Mouse (Mus musculus): ENCODE results near the gene Acer2. TPM values are rescaled to one million over a fixed set of nuclear protein-coding genes. Genes with fewer than 3 reads are reported as not detected.

Acer2 gene
- polyA plus RNA-seq, 1 experiment from 2014 or later, result 19.0 TPM

Other genes starting within 250 kb of the Acer2 start
- gene Plin2, start 204.3 kb upstream of the Acer2 start, polyA plus RNA-seq (2016; fragmentation: Nextera tagmentation; extraction: Ambion mirVana), result 62.3 and 62.4 TPM in 2 replicates
- gene Dennd4c, start 125.8 kb upstream of the Acer2 start, polyA plus RNA-seq (2016; fragmentation: Nextera tagmentation; extraction: Ambion mirVana), result 6.0 and 6.7 TPM in 2 replicates
- 477 and 478 TPM in 2 replicates for gene Rps6, start 17.0 kb upstream of the Acer2 start, polyA plus RNA-seq (2016; fragmentation: Nextera tagmentation; extraction: Ambion mirVana)

Data from hindbrain, embryonic 12.5 days (tissue).